Mouse (Mus musculus) kidney, embryonic 14.5 days (tissue): Measurements from ENCODE around the gene Olfr288. TPM values are rescaled to one million over a fixed set of nuclear protein-coding genes. Genes with fewer than 3 reads are reported as not detected.

Source experiments
- ATAC-seq: fragments of 200-750 bp; cut with Nextera tagmentation; 2 replicates; pipeline ENCODE4 v1.8.0; 2017; ENCODE audit warnings: moderate number of reproducible peaks, mild to moderate bottlenecking, moderate TSS enrichment, moderate library complexity; ENCODE audit not compliant: low FRiP score, low TSS enrichment
- H3K27ac ChIP-seq: fragments of 300-500 bp; sonication (generic); 2 replicates; pipeline ENCODE4 v1.5.1; 2014; ENCODE audit warnings: low read depth, mild to moderate bottlenecking, low read length, moderate library complexity, mixed read lengths
- H3K27me3 ChIP-seq: fragments of 300-500 bp; sonication (generic); 2 replicates; pipeline ENCODE4 v1.6.1; 2014; ENCODE audit warnings: mild to moderate bottlenecking, low read length; ENCODE audit not compliant: control insufficient read depth, insufficient read depth
- H3K36me3 ChIP-seq: fragments of 300-500 bp; sonication (generic); 2 replicates; pipeline ENCODE4 v1.6.1; 2014; ENCODE audit warnings: low read length, mixed read lengths; ENCODE audit not compliant: control insufficient read depth, insufficient read depth
- H3K4me1 ChIP-seq: fragments of 300-500 bp; sonication (generic); 2 replicates; pipeline ENCODE4 v1.6.1; 2014; ENCODE audit warnings: low read length, mixed read lengths; ENCODE audit not compliant: control insufficient read depth, insufficient read depth
- H3K4me2 ChIP-seq: fragments of 300-500 bp; sonication (generic); replicated peaks from 2 replicates; pipeline ENCODE4 v1.6.1; 2014; ENCODE audit warnings: low read depth, mild to moderate bottlenecking, low read length
- H3K4me3 ChIP-seq: fragments of 300-500 bp; sonication (generic); 2 replicates; pipeline ENCODE4 v1.5.1; 2014; ENCODE audit warnings: mild to moderate bottlenecking, low read length
- H3K9ac ChIP-seq: fragments of 300-500 bp; sonication (generic); 2 replicates; pipeline ENCODE4 v1.6.1; 2014; ENCODE audit warnings: low read depth, mild to moderate bottlenecking, low read length, moderate library complexity
- H3K9me3 ChIP-seq: fragments of 300-500 bp; sonication (generic); 2 replicates; pipeline ENCODE4 v1.6.1; 2016; ENCODE audit warnings: low read length; ENCODE audit not compliant: control insufficient read depth
- WGBS: fragments of 180-500 bp; shearing (Covaris S2); extraction: QIAGEN DNeasy Blood & Tissue Kit; methylation state at CpG from one replicate; pipeline ENCODE4 v1.1.7; 2014; 5-methylcytosine and 5-hydroxymethylcytosine counted together
- polyA plus RNA-seq: library from polyadenylated mRNA; unstranded; fragments of >200 nt; fragmentation: Nextera tagmentation; extraction: Ambion mirVana; gene quantifications from 2 replicates; pipeline ENCODE4 v1.2.1, GENCODE M21; 2014

Olfr288 gene
- polyA plus RNA-seq, 1 experiment from 2014 or later, result not detected

DNA sequence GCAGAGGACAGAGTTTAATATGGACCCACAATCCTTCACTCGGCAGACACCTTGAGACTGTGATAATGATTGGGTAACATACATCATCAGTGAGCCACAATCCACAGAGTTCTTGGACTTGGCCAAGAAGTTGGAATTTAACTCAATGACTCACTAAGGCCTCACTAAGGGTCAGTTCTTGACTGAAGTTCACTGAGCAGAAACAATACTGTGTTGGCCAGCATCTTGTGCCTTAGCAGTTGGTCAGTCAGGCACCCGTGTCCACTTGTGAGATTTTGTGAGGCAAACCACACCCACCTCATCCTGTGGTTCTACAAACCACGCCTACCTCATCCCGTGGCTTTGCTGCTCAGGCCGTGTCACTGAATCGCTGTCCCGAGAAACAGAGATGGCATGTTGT lies 14.3 kb upstream of the Olfr288 start:
- no peak overlapping the region for H3K4me3 ChIP-seq
- H3K4me1 ChIP-seq, result no peaks in the 10 kb centered on the region
- no peak overlapping the region for H3K27ac ChIP-seq
- H3K36me3 ChIP-seq, result no peaks in the 10 kb centered on the region
- no peak overlapping the region for H3K9ac ChIP-seq
- no peaks in the 10 kb centered on the region for H3K9me3 ChIP-seq
- H3K27me3 ChIP-seq, result no peaks in the 10 kb centered on the region
- ATAC-seq, result no peak
- WGBS, result 69% methylated on average over 7 of the region's 7 CpGs
- H3K4me2 ChIP-seq, result no peak overlapping the region

- Histone ChIP-seq H3K4me3 (no peak overlapping the region), H3K36me3 (no peaks in the 10 kb centered on the region), H3K9me3 (no peaks in the 10 kb centered on the region), H3K9ac (no peak overlapping the region), H3K4me2 (no peak overlapping the region), H3K27ac (no peak overlapping the region), H3K27me3 (no peaks in the 10 kb centered on the region), H3K4me1 (peaks cover 9% of the 10 kb centered on the region; the same call in 1 of the 2 replicates)
- 66% methylated on average over 4 of the region's 4 CpGs for WGBS
- ATAC-seq, result no peak
Observed at GRCm38 (mm10) chr15:98184456-98184855, 10.9 kb downstream of the Olfr288 start.

- peak overlapping the region; percentile 47; the same call in 1 of the 2 replicates for H3K27ac ChIP-seq
Observed at GRCm38 (mm10) chr15:98181856-98182570, 13.3 kb downstream of the Olfr288 start.

GRCm38 (mm10) chr15:98181132-98181711 lies 14.1 kb downstream of the Olfr288 start:
- Histone ChIP-seq H3K9ac (peak overlapping the region; percentile 42), H3K9me3 (no peaks in the 10 kb centered on the region), H3K4me1 (peaks cover 9% of the 10 kb centered on the region; the same call in 1 of the 2 replicates), H3K36me3 (no peaks in the 10 kb centered on the region), H3K27ac (peak overlapping the region; percentile 66; the same call in 1 of the 2 replicates), H3K27me3 (no peaks in the 10 kb centered on the region), H3K4me3 (peak overlapping the region; percentile 47), H3K4me2 (peak overlapping the region; percentile 73)
- peak; percentile 98 for ATAC-seq
- under 1% methylated on average over 30 of the region's 30 CpGs for WGBS

More at GRCm38 (mm10) chr15:98181856-98182570, 13.3 kb downstream of the Olfr288 start:
- Histone ChIP-seq H3K4me2 (no peak overlapping the region), H3K4me3 (no peak overlapping the region), H3K9me3 (no peaks in the 10 kb centered on the region), H3K27me3 (no peaks in the 10 kb centered on the region), H3K9ac (no peak overlapping the region), H3K36me3 (no peaks in the 10 kb centered on the region), H3K4me1 (peaks cover 9% of the 10 kb centered on the region; the same call in 1 of the 2 replicates)
- WGBS, result 48% methylated on average over 12 of the region's 12 CpGs
- ATAC-seq, result no peak

DNA sequence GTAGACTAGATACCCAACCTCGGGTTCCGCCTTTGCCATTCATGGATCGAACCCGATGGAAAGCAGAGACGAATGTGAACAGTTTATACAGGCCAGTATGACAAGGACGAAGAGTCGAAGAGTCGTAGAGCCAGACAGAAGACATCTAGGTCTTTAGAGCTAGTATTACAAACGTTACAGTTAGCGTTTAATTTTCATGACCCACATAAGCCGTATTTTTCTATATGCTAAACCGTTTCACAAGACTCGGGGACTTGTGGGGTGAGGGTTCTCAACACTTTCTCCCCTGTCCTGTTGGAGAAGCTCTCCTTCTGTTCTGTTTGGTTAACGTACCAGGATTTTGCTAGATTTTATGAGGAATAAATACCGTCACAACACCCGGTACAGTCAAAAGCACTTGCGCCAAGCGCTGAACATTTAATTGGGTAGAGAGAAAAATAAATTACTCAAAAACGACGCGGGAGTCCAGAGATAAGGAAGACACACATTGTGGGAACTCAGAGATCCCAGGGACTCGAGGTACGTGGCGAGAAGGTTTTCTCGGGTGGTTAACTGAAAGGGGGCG lies 14.7 kb downstream of the Olfr288 start:
- peak overlapping the region; percentile 47 for H3K4me3 ChIP-seq
- H3K27ac ChIP-seq, result peak overlapping the region; percentile 66; the same call in 1 of the 2 replicates
- no peaks in the 10 kb centered on the region for H3K36me3 ChIP-seq
- 6% methylated on average over 26 of the region's 26 CpGs for WGBS
- 0 out of 2 replicates have a peak, but pooled peaks have one; percentile 2 for ATAC-seq
- H3K9me3 ChIP-seq, result no peaks in the 10 kb centered on the region
- peak overlapping the region; percentile 73 for H3K4me2 ChIP-seq
- H3K9ac ChIP-seq, result peak overlapping the region; percentile 42
- H3K27me3 ChIP-seq, result no peaks in the 10 kb centered on the region
- peaks cover 9% of the 10 kb centered on the region; the same call in 1 of the 2 replicates for H3K4me1 ChIP-seq

DNA sequence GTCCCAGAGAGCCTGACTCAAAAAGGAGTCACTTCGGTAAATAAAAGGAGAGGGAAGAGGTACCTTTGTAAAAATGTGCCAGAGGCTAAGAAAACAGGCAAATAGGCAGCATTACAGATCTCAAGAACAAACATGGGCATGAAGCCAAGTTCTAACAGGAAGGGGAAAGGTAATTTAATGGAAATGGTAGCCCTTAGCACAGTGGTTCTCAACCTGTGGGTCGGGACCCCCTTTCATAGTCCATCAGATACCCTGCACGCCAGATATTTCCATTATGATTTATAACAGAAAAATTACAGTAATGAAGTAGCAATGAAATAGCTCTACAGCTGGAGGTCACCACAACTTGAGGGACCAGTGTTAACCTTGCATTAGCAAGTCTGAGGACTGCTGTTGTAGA lies 18.0 kb downstream of the Olfr288 start:
- H3K27ac ChIP-seq, result no peak overlapping the region
- H3K4me1 ChIP-seq, result peaks cover 7% of the 10 kb centered on the region; the same call in 1 of the 2 replicates
- 50% methylated on average over 3 of the region's 3 CpGs for WGBS
- H3K36me3 ChIP-seq, result no peaks in the 10 kb centered on the region
- H3K4me2 ChIP-seq, result no peak overlapping the region
- ATAC-seq, result no peak
- no peak overlapping the region for H3K9ac ChIP-seq
- no peak overlapping the region for H3K4me3 ChIP-seq
- no peaks in the 10 kb centered on the region for H3K27me3 ChIP-seq
- H3K9me3 ChIP-seq, result no peaks in the 10 kb centered on the region

DNA sequence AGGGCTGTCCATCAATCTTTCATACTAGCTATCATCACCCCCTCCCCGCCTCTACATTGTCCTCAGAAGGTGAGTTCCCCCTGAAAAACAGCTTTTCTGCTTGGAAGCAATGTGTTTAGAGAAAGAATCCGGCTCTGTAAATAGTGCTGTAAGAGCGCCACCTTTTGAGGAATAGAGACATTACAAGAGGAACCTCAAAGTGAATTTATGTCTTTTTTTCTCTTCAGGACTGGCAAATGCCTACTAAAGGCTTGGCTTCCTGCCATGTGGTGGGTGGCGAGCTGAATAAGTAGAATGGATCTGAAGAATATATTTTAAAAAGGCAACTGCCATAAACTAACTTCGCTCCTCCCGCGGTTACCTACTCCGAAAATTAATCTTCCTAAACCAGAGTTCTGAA lies 21.5 kb downstream of the Olfr288 start:
- Histone ChIP-seq H3K4me3 (no peak overlapping the region), H3K4me2 (no peak overlapping the region), H3K27me3 (peaks cover 18% of the 10 kb centered on the region), H3K36me3 (no peaks in the 10 kb centered on the region), H3K27ac (no peak overlapping the region), H3K4me1 (no peaks in the 10 kb centered on the region), H3K9ac (no peak overlapping the region), H3K9me3 (no peaks in the 10 kb centered on the region)
- 40% methylated on average over 8 of the region's 8 CpGs for whole genome bisulfite sequencing
- ATAC-seq, result 0 out of 2 replicates have a peak, but pooled peaks have one; percentile 7

DNA sequence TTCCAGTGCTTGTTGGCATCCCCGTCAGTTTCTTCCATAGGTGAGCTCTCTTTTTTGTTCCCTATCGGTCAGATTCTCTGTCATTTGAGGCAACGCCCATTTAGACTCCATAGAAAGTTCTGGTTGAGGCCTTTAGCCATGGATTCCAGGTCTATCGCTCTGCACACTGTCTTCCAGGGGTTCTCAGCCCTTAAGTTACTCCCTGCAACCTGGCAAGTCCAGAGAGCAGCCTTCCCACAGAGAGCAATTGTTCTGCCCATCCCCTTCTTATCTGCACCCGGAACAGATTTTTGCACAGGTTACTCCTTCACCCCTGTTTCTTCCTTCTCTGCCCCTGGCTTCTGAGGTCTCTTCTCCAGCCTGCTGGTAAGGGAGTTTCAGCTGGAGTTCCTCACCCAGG lies 23.2 kb downstream of the Olfr288 start:
- peaks cover 3% of the 10 kb centered on the region; the same call in 1 of the 2 replicates for H3K4me1 ChIP-seq
- peaks cover 35% of the 10 kb centered on the region for H3K27me3 ChIP-seq
- WGBS, result 76% methylated on average over 5 of the region's 5 CpGs
- H3K9me3 ChIP-seq, result no peaks in the 10 kb centered on the region
- no peak overlapping the region for H3K4me3 ChIP-seq
- no peak overlapping the region for H3K27ac ChIP-seq
- no peaks in the 10 kb centered on the region for H3K36me3 ChIP-seq
- ATAC-seq, result no peak
- no peak overlapping the region for H3K9ac ChIP-seq
- H3K4me2 ChIP-seq, result no peak overlapping the region

GRCm38 (mm10) chr15:98170917-98171316 lies 24.4 kb downstream of the Olfr288 start:
- no peak overlapping the region for H3K27ac ChIP-seq
- no peaks in the 10 kb centered on the region for H3K36me3 ChIP-seq
- H3K9ac ChIP-seq, result no peak overlapping the region
- H3K27me3 ChIP-seq, result peaks cover 37% of the 10 kb centered on the region
- no peaks in the 10 kb centered on the region for H3K9me3 ChIP-seq
- peaks cover 6% of the 10 kb centered on the region; the same call in 1 of the 2 replicates for H3K4me1 ChIP-seq
- 68% methylated on average over 9 of the region's 9 CpGs for WGBS
- no peak overlapping the region for H3K4me3 ChIP-seq
- no peak for ATAC-seq
- no peak overlapping the region for H3K4me2 ChIP-seq
